Mouse (Mus musculus): ENCODE measurements around the gene Dscaml1. TPM values are rescaled to one million over a fixed set of nuclear protein-coding genes. Genes with fewer than 3 reads are reported as not detected.

The Dscaml1 gene
- polyA plus RNA-seq, 1 experiment from 2014 or later, result 0.24 TPM

- no peak overlapping the region for H3K27ac ChIP-seq
- no peak overlapping the region for H3K9ac ChIP-seq (ENCODE audit: low read depth, low read length)
- H3K9me3 ChIP-seq (replicated peaks; ENCODE audit: low read length), result no peaks in the 10 kb centered on the region
- DNase-seq (ENCODE audit: low spot score) (no peak), ATAC-seq (replicated peaks; ENCODE audit: low FRiP score, low read depth) (no peak)
- peaks cover 7% of the 10 kb centered on the region for H3K36me3 ChIP-seq (ENCODE audit: insufficient read depth, low read length)
- H3K4me2 ChIP-seq (ENCODE audit: low read length), result no peak overlapping the region
- TF ChIP-seq CTCF (IDR thresholded peaks at IDR 0.05; ENCODE audit: low read depth), result no peak
- WGBS, result 96% methylated on average over 1 of the region's 1 CpGs
- no peak overlapping the region for H3K4me3 ChIP-seq (replicated peaks; ENCODE audit: low read depth, low read length)
- no peaks in the 10 kb centered on the region for H3K4me1 ChIP-seq (replicated peaks; ENCODE audit: insufficient read depth, low read length)
- H3K27me3 ChIP-seq (ENCODE audit: insufficient read depth, low read length), result no peaks in the 10 kb centered on the region
Observed at GRCm38 (mm10) chr9:45792235-45792634, 365.8 kb downstream of the Dscaml1 start.

GRCm38 (mm10) chr9:45793697-45794096 is 367.3 kb downstream of the Dscaml1 start:
- no peak overlapping the region for H3K9ac ChIP-seq (ENCODE audit: low read depth, low read length)
- TF ChIP-seq CTCF (IDR thresholded peaks at IDR 0.05; ENCODE audit: low read depth), result no peak
- H3K4me2 ChIP-seq (ENCODE audit: low read length), result no peak overlapping the region
- WGBS, result 86% methylated on average over 6 of the region's 6 CpGs
- no peak overlapping the region for H3K4me3 ChIP-seq (replicated peaks; ENCODE audit: low read depth, low read length)
- H3K27me3 ChIP-seq (ENCODE audit: insufficient read depth, low read length), result no peaks in the 10 kb centered on the region
- no peaks in the 10 kb centered on the region for H3K4me1 ChIP-seq (replicated peaks; ENCODE audit: insufficient read depth, low read length)
- ATAC-seq (replicated peaks; ENCODE audit: low FRiP score, low read depth) (no peak), DNase-seq (ENCODE audit: low spot score) (no peak)
- no peaks in the 10 kb centered on the region for H3K9me3 ChIP-seq (replicated peaks; ENCODE audit: low read length)
- no peak overlapping the region for H3K27ac ChIP-seq
- peaks cover 7% of the 10 kb centered on the region for H3K36me3 ChIP-seq (ENCODE audit: insufficient read depth, low read length)

- Histone ChIP-seq H3K27ac (no peak overlapping the region), H3K9me3 (replicated peaks; ENCODE audit: low read length) (no peaks in the 10 kb centered on the region), H3K4me3 (replicated peaks; ENCODE audit: low read depth, low read length) (no peak overlapping the region), H3K27me3 (ENCODE audit: insufficient read depth, low read length) (no peaks in the 10 kb centered on the region), H3K9ac (ENCODE audit: low read depth, low read length) (no peak overlapping the region), H3K4me2 (ENCODE audit: low read length) (no peak overlapping the region), H3K4me1 (replicated peaks; ENCODE audit: insufficient read depth, low read length) (no peaks in the 10 kb centered on the region), H3K36me3 (ENCODE audit: insufficient read depth, low read length) (peaks cover 7% of the 10 kb centered on the region)
- ATAC-seq (replicated peaks; ENCODE audit: low FRiP score, low read depth) (no peak), DNase-seq (ENCODE audit: low spot score) (no peak)
- no peak for TF ChIP-seq CTCF (IDR thresholded peaks at IDR 0.05; ENCODE audit: low read depth)
- WGBS, result 81% methylated on average over 5 of the region's 5 CpGs
Observed at GRCm38 (mm10) chr9:45795722-45796121, 369.3 kb downstream of the Dscaml1 start.

GRCm38 (mm10) chr9:45797271-45797670 is 370.8 kb downstream of the Dscaml1 start:
- no peak overlapping the region for H3K27ac ChIP-seq
- no peak overlapping the region for H3K4me3 ChIP-seq (replicated peaks; ENCODE audit: low read depth, low read length)
- H3K4me1 ChIP-seq (replicated peaks; ENCODE audit: insufficient read depth, low read length), result no peaks in the 10 kb centered on the region
- no peak for TF ChIP-seq CTCF (IDR thresholded peaks at IDR 0.05; ENCODE audit: low read depth)
- WGBS, result 89% methylated on average over 3 of the region's 3 CpGs
- no peak overlapping the region for H3K4me2 ChIP-seq (ENCODE audit: low read length)
- H3K27me3 ChIP-seq (ENCODE audit: insufficient read depth, low read length), result no peaks in the 10 kb centered on the region
- no peaks in the 10 kb centered on the region for H3K9me3 ChIP-seq (replicated peaks; ENCODE audit: low read length)
- no peak overlapping the region for H3K9ac ChIP-seq (ENCODE audit: low read depth, low read length)
- ATAC-seq (replicated peaks; ENCODE audit: low FRiP score, low read depth), result no peak
- H3K36me3 ChIP-seq (ENCODE audit: insufficient read depth, low read length), result peaks cover 7% of the 10 kb centered on the region
- no peak for DNase-seq (ENCODE audit: low spot score)

GRCm38 (mm10) chr9:45798467-45799164 is 372.2 kb downstream of the Dscaml1 start:
- H3K27me3 ChIP-seq (ENCODE audit: insufficient read depth, low read length), result no peaks in the 10 kb centered on the region
- H3K4me2 ChIP-seq (ENCODE audit: low read length), result peak overlapping the region; percentile 24; the same call in 1 of the 2 replicates
- WGBS, result 11% methylated on average over 13 of the region's 13 CpGs
- H3K4me3 ChIP-seq (replicated peaks; ENCODE audit: low read depth, low read length), result no peak overlapping the region
- no peaks in the 10 kb centered on the region for H3K4me1 ChIP-seq (replicated peaks; ENCODE audit: insufficient read depth, low read length)
- TF ChIP-seq CTCF (IDR thresholded peaks at IDR 0.05; ENCODE audit: low read depth), result peak; percentile 72
- DNase-seq (ENCODE audit: low spot score), result peak; percentile 89
- H3K36me3 ChIP-seq (ENCODE audit: insufficient read depth, low read length), result peaks cover 5% of the 10 kb centered on the region
- no peak overlapping the region for H3K9ac ChIP-seq (ENCODE audit: low read depth, low read length)
- no peaks in the 10 kb centered on the region for H3K9me3 ChIP-seq (replicated peaks; ENCODE audit: low read length)
- H3K27ac ChIP-seq, result no peak overlapping the region
- peak; percentile 74; the same call in 1 of the 2 replicates for ATAC-seq (replicated peaks; ENCODE audit: low FRiP score, low read depth)

GRCm38 (mm10) chr9:45799402-45799801 is 373.0 kb downstream of the Dscaml1 start:
- H3K27me3 ChIP-seq (ENCODE audit: insufficient read depth, low read length), result no peaks in the 10 kb centered on the region
- H3K9me3 ChIP-seq (replicated peaks; ENCODE audit: low read length), result no peaks in the 10 kb centered on the region
- H3K36me3 ChIP-seq (ENCODE audit: insufficient read depth, low read length), result no peaks in the 10 kb centered on the region
- 0 out of 2 replicates have a peak overlapping the region, but pooled peaks have one; percentile 24 for H3K4me2 ChIP-seq (ENCODE audit: low read length)
- TF ChIP-seq CTCF (IDR thresholded peaks at IDR 0.05; ENCODE audit: low read depth), result no peak
- DNase-seq (ENCODE audit: low spot score), result no peak
- WGBS, result 69% methylated on average over 8 of the region's 8 CpGs
- H3K9ac ChIP-seq (ENCODE audit: low read depth, low read length), result no peak overlapping the region
- H3K27ac ChIP-seq, result no peak overlapping the region
- no peaks in the 10 kb centered on the region for H3K4me1 ChIP-seq (replicated peaks; ENCODE audit: insufficient read depth, low read length)
- no peak for ATAC-seq (replicated peaks; ENCODE audit: low FRiP score, low read depth)
- no peak overlapping the region for H3K4me3 ChIP-seq (replicated peaks; ENCODE audit: low read depth, low read length)

Other genes with a start within 250 kb of the Dscaml1 start
- gene BC049352, start 244.6 kb upstream of the Dscaml1 start, polyA plus RNA-seq (2015; fragmentation: Nextera tagmentation; extraction: Ambion mirVana), result 0.08 TPM in 1 of 2 replicates, not detected in the other
- gene Tmprss4, start 222.5 kb upstream of the Dscaml1 start, polyA plus RNA-seq (2015; fragmentation: Nextera tagmentation; extraction: Ambion mirVana), result 0.36 and 0.46 TPM in 2 replicates
- gene Il10ra, start 157.5 kb upstream of the Dscaml1 start, polyA plus RNA-seq (2015; fragmentation: Nextera tagmentation; extraction: Ambion mirVana), result 0.70 and 1.1 TPM in 2 replicates
- gene Tmprss13, start 107.5 kb upstream of the Dscaml1 start, polyA plus RNA-seq (2015; fragmentation: Nextera tagmentation; extraction: Ambion mirVana), result 0.46 and 0.76 TPM in 2 replicates
- gene Fxyd6, start 56.4 kb upstream of the Dscaml1 start, polyA plus RNA-seq (2015; fragmentation: Nextera tagmentation; extraction: Ambion mirVana), result 141 and 147 TPM in 2 replicates
- 2,817 and 2,959 TPM in 2 replicates for gene Fxyd2, start 27.0 kb upstream of the Dscaml1 start, polyA plus RNA-seq (2015; fragmentation: Nextera tagmentation; extraction: Ambion mirVana)